Mouse (Mus musculus) urinary bladder, adult 2 months (tissue): ENCODE data around the gene Tcte1. TPM values are rescaled to one million over a fixed set of nuclear protein-coding genes. Genes with fewer than 3 reads are reported as not detected.

Experiments
- DNase-seq: peaks from one replicate; pipeline ENCODE4 v3.0.0; 2022; ENCODE audit warnings: low spot score
- polyA plus RNA-seq: library from polyadenylated mRNA; depleted of rRNA; stranded (reverse); fragments of >200 nt; gene quantifications from 2 replicates; pipeline ENCODE4 v1.2.3, GENCODE M21; 2012

The Tcte1 gene
- polyA plus RNA-seq, 1 experiment: not detected

DNA sequence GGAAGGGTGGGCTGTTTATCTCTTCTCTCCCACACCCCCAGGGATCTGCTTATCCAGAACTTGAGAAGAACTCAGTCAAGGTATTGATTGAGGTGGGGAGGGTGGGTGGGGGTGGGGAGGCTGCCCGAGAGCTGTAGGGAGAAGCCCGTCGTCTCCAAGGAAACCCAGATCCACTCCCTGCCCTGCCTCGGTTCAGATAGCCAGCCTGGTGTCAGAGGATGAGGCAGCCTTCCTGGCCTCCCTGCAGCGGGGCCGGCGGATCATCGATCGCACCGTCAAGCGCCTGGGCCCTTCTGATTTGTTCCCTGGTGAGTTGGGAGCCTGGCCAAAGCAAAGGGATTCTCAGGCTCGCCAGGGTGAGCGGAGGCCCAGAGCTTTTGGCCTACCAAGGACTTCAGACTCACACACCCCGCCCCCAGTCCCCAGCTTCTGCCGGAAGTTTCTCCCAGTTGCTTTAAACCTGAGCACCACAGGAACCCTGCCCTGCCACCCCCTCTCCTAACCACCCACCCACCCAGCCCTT is 8.0 kb upstream of the Tcte1 start:
- DNase-seq: no peak

DNA sequence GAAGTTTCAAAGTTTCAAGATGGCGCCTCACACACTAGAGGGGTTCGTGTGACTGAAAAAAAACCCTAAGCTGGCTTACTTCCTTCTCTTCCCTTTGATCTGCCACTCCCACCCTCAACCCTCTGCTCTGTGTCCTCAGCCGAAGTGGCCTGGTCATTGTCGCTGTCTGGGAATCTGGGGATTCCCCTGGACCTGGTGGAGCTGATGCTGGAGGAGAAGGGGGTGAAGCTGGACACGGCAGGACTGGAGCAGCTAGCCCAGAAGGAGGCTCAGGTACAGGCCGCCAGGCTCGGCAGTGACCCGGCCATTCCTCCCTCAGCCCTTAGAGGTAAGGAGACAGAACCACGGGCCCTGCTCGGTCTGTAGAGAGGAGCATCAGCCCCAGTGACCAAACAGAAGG is 7.4 kb upstream of the Tcte1 start:
- no peak for DNase-seq

DNA sequence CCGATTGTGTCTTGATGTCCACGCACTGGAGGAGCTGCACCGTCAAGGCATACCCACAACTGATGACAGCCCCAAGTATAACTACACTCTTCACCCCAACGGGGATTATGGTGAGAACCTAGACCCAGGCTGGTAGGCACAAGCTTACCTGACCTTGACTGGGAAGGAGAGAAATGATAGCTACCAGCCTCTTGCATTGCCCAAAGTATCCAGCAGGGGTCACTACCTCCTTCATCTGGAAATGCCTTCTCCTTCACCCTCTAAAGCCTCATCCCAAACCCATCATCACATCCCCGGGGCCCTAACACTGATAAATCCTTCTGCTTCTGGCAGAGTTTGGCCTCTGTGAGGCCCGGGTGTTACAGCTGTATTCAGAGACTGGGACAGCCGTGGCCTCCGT is 6.7 kb upstream of the Tcte1 start:
- DNase-seq: peak; percentile 48

DNA sequence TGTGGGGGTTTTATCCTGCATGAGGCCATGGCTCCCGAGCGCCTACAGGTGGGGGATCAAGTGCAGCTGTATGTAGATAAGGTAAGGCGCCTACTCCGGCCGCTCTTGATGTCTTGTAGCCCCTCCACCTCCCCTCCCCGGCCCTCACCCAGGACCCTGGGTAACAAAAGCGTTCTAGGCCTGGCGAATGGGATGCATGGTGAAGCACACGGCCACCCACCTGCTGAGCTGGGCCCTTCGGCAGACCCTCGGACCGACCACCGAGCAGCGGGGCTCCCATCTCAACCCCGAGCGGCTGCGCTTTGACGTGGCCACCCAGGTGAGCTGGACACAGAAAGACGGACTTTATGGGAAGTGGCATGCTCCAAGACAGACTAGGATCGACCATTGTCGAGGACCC is 6.1 kb upstream of the Tcte1 start:
- DNase-seq: no peak

DNA sequence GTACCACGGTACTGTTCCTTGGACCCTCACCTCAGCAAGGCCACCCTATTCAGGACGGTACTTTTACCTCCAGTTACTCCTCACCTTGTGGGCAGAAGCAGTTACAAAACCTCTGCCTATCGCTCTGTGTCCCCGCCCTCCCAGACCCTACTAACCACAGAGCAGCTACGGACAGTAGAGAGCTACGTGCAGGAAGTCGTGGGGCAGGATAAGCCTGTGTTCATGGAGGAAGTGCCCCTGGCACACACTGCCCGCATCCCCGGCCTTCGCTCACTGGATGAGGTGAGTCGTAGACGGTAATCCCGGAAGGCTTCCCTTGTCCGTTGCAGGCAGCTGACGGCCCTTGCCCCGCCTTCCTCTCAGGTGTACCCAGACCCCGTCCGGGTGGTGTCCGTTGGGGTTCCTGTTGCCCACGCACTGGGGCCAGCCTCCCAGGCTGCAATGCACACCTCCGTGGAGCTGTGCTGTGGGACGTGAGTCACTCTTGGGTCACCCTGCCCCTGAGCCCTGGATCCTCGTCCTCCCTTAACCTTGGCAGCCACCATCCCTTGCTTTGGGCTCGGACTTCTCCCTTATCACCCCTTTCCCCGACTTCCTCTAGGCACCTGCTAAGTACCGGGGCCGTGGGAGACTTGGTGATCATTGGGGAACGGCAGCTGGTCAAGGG is 5.6 kb upstream of the Tcte1 start:
- no peak for DNase-seq

DNA sequence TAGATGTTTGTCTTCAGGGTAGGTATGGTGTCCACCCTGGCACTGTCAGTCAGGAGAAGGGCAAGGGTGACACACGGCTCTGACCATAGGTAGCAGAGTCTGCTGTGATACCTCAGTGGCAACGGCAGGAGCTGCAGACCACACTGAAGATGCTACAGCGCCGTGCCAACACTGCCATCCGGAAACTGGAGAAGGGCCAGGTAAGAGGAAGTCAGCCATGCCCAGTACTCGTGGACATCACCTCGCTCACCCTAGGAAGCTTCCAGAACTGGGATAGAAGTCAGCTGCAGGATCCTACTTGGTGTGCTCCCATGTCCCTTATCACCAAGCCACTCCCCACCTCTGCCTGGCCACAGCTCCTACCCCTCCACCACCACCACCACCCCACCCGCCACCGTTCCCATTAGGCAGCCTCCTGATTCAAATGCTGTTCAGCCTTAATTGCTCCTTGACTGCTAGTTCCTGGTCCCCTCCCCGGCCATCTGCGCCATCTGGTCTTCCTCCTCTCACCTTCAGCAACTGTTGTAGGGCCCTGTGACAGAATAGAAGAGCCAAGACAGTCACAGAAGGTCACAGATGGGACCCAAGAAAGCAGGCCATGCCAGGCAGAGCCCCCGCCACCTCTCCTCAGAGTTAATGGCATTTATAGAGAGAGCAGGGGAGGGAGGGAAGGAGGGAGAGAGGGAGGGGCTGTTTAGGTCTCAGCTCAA is 4.3 kb upstream of the Tcte1 start:
- DNase-seq: no peak

DNA sequence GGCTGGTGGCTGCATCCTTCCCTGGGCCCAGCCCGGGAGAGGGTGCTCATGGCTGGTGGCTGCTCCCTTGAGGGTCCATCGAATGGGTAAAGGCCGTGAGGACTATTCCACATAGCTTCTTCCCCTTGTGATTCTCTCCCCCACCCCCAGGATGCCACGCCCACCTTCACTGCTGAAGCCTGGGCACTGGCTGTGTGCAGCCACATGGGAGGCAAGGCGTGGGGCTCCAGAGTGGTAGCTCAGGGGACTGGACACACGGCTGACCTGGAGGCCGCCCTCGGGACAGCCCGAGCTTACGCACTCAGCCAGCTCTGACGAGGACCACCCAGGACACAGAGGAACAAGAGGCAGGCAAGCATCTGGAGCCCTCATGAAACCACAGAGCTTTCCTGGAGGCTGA is 3.1 kb upstream of the Tcte1 start:
- DNase-seq: no peak

DNA sequence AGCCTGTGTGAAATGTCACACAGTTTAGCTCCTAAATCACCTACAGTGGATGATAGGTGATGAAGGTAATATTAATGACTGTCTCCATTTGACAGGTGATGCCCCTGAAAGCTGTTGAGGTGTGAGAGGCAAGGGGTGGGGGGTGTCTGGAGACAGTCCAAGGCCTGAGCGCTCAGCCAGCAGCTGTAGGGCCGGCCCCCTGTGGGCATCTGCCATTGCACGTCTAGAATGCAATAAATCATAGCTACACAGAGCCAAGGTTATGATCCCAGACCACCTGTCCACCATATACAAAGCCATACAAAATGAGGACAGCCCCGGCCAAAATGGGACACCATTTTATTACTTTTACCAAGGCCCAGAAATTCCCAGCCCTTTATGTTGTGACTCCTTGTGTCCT is 1.7 kb downstream of the Tcte1 start:
- no peak for DNase-seq

DNA sequence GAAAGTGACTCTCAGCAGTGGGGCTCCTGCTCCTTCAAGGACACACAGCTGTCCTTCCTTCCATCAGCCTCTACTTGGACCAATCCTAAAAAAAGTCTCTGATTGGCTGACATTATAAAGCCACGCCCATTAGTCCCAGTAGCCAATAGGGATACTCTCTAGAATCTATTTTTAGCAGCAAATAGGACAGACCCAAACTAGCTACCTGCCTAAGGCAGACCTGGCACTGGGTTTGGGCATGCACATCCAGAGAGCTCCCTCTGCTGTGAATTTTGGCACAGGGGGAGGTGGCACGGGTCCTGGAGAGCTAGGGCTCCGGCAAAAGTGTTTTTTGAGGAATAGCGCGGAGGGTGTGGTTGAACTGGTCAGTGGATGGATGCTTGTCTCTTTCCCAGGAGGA is 3.3 kb downstream of the Tcte1 start:
- no peak for DNase-seq

DNA sequence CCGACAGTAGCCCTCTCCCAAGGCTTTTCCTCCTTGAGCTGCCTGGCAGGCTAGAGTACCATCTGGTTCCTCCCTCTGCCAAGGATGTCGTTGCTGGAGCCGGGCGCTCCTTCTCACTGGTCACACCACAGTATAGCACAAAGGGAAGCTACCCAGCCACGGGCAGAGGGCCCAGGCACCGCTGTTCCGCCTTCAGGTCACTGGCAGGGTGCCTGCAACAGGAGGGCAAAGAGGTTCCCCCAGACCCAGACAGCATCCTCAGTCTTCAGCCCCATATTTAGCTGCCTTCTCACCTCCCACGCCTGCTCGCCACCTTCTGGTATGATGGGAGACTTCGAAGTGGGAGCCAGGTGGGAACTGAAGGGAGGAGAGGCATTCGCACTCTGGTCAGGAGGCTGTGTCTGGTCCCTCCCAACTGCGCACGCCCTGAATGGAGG is 7.1 kb downstream of the Tcte1 start:
- no peak for DNase-seq

DNA sequence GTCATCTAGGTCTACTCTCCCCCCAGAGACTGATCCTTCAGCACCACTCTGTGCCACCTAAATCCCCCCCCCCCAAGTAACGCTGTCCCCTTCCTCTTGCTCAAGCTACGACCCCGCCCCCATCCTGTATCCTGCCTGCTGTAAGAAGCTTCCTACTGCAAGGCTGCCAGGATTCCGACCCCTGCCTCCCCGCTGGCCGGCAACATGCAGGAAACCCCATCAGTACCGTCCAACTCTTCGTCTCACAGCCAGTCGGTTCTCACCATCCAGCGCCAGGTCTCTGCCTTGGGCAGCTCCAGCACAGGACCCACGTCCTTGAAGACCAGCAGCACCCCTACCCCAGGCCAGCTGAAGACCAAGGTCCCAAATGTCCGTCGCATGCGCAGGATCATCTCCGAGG is 9.7 kb downstream of the Tcte1 start:
- no peak for DNase-seq

DNA sequence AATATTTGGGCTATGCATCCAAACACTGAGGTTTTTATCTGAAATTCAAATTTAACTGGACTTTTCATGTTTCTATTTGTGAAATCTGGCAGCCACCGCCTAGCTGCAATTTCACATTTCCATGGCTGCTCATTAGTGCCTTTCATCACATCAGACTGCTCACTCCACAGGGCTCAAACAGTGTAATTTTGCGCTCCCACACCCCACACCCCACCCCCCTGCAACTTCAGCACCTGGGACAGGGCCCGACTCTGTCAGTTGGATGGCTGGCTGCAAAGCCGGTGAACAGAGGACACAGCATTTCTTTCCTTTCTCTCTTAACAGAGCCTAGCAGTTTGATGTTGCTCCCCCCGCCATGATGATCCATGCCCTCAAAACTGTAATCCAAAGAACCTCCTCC is 13.0 kb downstream of the Tcte1 start:
- DNase-seq: no peak

DNA sequence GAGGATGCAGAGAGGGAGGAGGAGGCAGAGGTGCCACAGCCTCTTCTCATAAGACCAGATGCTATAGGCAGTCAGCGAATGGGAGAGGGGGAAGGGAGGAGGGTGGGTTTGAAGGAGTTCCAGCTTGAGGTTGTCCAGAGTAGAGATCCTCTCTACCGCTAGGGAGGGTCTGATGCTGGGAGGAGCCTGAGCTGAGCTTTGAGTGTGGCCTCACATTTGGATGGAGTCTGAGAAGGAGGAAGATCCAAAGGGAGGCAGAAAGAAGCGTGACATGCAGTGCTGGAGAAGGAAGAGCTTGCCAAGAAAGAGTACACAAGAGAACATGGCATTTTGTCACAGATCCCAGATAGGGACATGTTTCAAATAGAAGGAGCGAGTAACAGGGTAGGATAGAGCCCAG is 15.2 kb downstream of the Tcte1 start:
- DNase-seq: no peak

DNA sequence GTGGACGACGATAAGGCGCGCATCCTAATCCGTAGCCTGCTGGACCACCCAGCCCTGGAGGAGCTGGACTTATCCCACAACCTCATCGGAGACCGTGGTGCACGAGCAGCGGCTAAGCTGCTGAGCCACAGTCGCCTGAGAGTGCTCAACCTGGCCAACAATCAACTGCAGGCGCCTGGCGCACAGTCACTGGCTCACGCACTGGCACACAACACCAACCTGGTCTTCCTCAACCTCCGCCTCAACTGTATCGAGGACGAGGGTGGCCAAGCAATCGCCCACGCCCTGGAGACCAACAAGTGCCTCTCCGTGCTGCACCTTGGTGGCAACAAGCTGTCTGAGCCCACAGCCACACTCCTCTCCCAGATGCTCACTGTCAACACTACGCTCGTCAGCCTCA is 16.4 kb downstream of the Tcte1 start:
- DNase-seq: no peak

DNA sequence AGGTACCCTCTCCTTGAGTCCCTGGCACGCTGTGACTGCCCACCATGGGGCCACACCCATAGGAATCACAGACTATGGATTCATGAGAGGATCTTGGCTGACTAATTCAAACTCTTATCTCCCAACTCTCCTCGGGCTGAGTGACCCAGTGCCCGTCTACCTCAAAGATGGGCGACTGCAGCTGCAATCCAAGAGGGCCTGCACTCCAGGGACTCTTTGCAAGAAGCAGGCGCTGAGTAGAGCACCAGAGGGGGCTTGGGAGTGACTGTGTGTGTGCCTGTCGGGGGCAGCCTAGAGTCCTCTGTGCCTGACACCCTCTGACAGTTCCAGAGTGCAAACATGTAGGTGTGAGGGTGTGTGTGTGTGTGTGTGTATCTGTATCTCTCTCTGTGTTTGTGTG is 18.9 kb downstream of the Tcte1 start:
- no peak for DNase-seq

DNA sequence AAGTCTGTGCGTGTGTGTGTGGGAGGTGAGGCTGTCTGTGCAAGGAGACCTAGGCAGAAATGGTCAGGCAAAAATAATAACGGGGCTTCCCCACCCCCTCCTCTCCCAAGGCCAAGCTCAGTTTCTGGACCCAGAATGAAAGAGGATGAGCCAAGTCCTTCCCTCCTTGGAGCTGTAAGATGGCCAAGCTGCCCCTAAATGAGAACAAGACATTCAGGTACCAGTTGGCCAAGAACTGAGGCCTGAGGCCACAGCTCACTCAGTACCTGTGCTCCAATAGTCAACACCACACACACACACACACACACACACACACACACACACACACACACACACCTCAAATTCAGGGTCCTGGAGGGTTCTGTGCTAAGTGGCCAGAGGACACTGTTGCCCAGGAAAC is 19.5 kb downstream of the Tcte1 start:
- DNase-seq: no peak

DNA sequence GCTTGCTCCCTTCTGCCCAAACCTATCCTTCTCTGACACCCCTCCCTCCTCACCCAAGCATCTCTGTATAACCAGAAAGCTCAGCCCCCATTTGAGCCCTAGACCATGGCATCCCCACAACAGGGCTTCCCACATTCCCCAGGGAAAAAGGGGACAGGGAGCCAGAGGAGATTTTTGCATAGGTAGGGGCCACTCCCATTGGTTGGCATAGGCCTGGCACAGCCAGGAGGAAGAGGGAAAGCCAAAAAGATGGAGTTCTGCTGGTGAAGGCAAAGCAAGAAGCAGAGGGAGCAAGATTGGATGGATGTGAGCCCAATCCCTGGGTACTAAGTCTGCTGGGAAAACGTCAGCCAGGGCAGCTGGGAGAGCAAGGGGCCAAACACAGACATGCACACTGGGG is 19.9 kb downstream of the Tcte1 start:
- no peak for DNase-seq

DNA sequence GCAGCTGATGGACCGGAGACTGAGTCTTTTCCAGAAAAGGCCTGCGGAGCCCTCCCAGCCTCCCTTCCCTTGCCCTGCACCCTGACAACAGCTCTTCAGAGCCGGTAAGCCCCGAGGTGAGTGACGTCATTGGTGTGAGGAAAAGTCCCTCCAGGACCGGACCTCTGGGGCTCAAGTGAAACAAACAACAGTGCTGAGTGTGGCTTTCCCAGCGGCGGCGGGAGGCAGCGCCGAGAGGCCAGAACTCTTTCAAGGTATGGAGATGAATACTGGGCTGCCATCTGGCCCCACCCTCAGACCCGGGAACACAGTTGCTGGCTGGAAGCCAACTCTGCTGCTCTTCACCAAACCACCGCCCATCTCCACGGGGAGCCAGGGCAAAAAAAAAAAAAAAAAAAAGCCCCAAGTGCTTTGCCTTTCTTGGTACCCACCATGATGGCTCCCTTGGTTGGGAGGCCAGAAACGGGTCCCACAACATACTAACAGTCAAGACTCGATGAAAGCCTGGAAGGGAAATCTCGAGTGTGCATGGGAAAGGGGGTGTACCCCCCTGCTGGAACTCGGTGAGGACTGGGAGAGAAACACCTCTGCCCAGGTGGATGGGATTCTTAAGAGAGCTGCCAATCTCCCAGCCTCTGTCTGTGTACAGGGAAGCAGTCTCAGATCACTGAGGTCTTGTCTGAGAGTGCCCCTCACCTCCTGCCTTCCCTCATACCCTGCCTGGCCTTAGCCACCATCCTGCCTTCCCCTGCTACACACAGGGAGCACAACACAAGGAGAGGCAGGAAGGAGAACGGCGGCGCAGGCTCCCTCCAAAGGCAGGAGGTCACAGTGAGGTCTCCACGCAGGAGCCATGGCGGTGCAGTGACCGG is 21.0 kb downstream of the Tcte1 start:
- DNase-seq: no peak

DNA sequence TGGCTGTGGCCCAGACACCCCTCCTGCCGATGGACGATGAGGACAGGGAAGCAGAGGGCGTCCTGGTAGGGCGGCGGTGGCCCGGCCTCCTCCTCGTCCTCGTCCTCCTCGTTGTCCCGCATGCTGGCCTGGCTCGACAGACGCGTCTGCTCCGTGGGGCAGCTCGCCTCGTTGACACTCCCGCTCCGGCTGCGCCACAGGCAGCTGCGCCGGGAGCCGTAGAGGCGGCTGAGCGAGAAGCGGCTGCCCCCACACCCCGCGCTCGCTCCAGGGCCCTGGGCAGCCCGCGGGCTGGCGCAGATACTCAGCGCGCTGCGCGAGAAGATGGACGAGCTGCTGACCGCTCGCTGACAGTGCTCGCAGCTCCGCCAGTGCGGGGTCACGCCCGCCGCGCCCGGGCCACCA is 21.6 kb downstream of the Tcte1 start:
- DNase-seq: no peak

DNA sequence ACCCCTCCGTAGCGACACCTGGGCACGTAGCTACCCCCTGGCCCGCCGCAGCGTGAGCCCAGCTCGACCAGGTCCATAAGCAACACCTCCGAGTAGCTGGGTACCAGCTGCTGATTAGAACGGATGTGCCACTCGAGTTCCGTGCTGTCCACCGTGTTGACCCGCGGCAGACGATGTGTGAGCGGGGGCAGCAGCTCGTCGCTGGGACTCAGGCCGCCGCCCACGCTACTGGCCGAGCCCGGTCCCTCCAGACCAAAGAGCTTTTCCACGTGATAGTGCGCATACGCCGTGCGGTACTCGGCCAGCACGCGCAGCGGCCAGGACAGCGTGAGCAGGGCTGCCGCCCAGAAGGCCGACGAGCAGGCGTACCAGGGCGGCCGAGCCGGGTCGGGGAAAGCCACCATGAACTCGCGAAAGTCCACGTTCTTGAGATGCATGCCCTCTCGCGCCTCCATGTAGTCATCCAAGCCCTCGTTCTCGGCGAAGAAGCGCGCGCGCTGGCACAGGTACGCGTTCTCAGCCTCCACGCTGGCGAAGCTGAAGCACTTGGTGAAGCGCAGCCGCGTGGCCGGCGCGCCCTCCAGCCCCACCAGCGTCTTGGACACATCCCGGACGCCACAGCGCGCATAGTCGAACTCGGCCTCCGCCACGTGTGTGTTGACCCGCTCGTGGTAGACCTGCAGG is 22.2 kb downstream of the Tcte1 start:
- no peak for DNase-seq

DNA sequence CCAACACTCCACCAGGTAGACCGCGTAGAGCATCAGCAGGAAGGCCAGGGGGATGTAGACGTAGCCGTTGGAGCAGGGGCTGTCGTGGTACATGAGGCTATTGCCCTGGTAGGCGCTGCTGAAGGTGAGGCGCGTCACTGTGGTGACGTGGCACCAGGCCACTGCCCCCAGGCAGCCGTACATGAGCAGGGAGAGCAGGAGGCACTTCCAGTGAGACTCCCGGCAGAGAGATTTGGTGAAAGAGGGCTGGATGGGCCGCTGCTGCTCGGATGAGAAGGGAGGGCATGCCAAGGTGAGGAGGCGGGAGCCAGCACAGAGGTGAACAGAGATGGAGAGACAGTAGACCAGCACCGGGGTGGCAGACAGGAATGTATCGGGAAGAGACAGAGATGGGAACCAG is 23.7 kb downstream of the Tcte1 start:
- DNase-seq: no peak
